Mouse (Mus musculus) C2C12 (cell line): ENCODE measurements around the gene Syt2. TPM values are rescaled to one million over a fixed set of nuclear protein-coding genes. Genes with fewer than 3 reads are reported as not detected.

ENCODE experiments used
- H3K27me3 ChIP-seq: one replicate; pipeline ENCODE4 v1.6.1; 2011; ENCODE audit not compliant: control insufficient read depth, insufficient read depth, insufficient read length
- H3K36me3 ChIP-seq: one replicate; pipeline ENCODE4 v1.6.1; 2011; ENCODE audit not compliant: control insufficient read depth, insufficient read depth
- H3K4me3 ChIP-seq: one replicate; pipeline ENCODE4 v1.5.1; 2011; ENCODE audit warnings: mild to moderate bottlenecking, control low read depth; ENCODE audit not compliant: poor library complexity, insufficient read depth, severe bottlenecking
- H3K79me2 ChIP-seq: one replicate; pipeline ENCODE4 v1.6.1; 2011; ENCODE audit not compliant: control insufficient read depth, insufficient read depth
- H3K79me3 ChIP-seq: one replicate; pipeline ENCODE4 v1.6.1; 2011; ENCODE audit warnings: low read depth, control low read depth
- H3ac ChIP-seq: one replicate; pipeline ENCODE3; 2011; ENCODE audit warnings: low read depth; ENCODE audit not compliant: control insufficient read depth, insufficient read length
- CEBPB ChIP-seq: IDR thresholded peaks from one replicate; pipeline ENCODE4 v1.6.1; 2011; ENCODE audit warnings: low read depth, mild to moderate bottlenecking, control low read depth, moderate library complexity
- CTCF ChIP-seq: IDR thresholded peaks from one replicate; pipeline ENCODE4 v1.5.1; 2011; ENCODE audit not compliant: control insufficient read depth, insufficient read depth, insufficient read length
- FOSL1 ChIP-seq: IDR thresholded peaks from one replicate; pipeline ENCODE4 v1.8.0; 2011; ENCODE audit warnings: mild to moderate bottlenecking, low read length; ENCODE audit not compliant: poor library complexity, insufficient read depth, severe bottlenecking
- MAX ChIP-seq: IDR thresholded peaks from one replicate; pipeline ENCODE4 v1.6.1; 2011; ENCODE audit warnings: mild to moderate bottlenecking, control low read depth
- MYOD1 ChIP-seq: IDR thresholded peaks from one replicate; pipeline ENCODE4 v1.6.1; 2011; ENCODE audit warnings: low read depth; ENCODE audit not compliant: control insufficient read depth, insufficient read length
- MYOG ChIP-seq: IDR thresholded peaks from one replicate; pipeline ENCODE4 v1.6.1; 2011; ENCODE audit not compliant: control insufficient read depth, insufficient read length; ENCODE audit errors: extremely low read depth
- USF1 ChIP-seq: IDR thresholded peaks from one replicate; pipeline ENCODE4 v1.6.1; 2011; ENCODE audit warnings: low read depth, mild to moderate bottlenecking, control low read depth, moderate library complexity
- polyA plus RNA-seq: library from polyadenylated mRNA; unstranded; fragments of >200 nt; fragmentation: generic; extraction: Trizol; gene quantifications from one replicate; pipeline ENCODE4 v1.2.1, GENCODE M21; 2012; ENCODE audit warnings: missing spikeins

Gene Syt2
- polyA plus RNA-seq, 1 experiment, result 0.15 TPM

DNA sequence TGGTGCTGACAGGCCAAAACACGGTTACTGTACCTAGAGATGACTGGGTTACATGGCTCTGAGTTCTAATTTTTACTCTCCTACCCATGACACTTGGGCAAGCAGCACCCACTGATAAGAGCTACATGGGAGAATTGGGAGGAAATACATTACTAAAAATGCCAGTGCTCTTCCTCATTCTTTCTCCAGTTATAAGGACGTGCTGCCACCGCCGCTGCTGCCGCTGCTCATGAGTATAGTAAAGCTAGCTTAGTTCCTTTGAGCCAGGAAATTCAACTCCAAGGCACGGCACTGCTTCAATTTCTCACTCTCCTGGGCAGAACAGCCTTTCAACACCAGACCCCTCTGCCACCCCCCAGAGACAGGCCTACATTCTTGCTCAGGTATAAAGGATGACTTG lies 138.0 kb downstream of the Syt2 start:
- H3K79me2 ChIP-seq, result no peaks in the 10 kb centered on the region
- H3ac ChIP-seq, result no peak overlapping the region
- H3K4me3 ChIP-seq, result no peak overlapping the region
- H3K27me3 ChIP-seq, result no peaks in the 10 kb centered on the region
- TF ChIP-seq CEBPB (no peak), USF1 (no peak), MAX (no peak), MYOG (no peak), CTCF (no peak), FOSL1 (no peak), MYOD1 (no peak)
- H3K79me3 ChIP-seq, result no peaks in the 10 kb centered on the region
- no peaks in the 10 kb centered on the region for H3K36me3 ChIP-seq

DNA sequence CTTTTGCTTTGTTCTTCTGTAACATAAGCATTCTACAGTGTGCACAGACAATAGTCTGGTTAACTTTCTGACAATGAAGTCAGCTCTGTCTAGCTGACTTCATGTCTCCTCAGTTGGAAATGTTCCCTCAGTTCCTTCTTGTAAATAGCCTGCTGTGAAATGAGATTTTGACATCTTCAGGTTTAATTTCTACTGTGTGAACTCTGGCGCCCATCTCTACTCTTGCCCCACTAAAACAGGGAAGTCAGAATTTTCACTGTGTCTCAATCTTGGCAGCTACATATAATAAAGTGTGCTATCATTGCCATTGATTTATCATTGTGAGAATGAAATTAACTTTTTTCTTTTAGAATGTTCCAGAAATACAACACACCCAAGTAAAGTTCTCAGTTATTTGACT lies 138.4 kb downstream of the Syt2 start:
- no peaks in the 10 kb centered on the region for H3K36me3 ChIP-seq
- no peaks in the 10 kb centered on the region for H3K79me3 ChIP-seq
- TF ChIP-seq MYOD1 (no peak), CEBPB (no peak), CTCF (no peak), MAX (no peak), MYOG (no peak), USF1 (no peak), FOSL1 (no peak)
- H3K27me3 ChIP-seq, result no peaks in the 10 kb centered on the region
- no peak overlapping the region for H3K4me3 ChIP-seq
- H3ac ChIP-seq, result no peak overlapping the region
- no peaks in the 10 kb centered on the region for H3K79me2 ChIP-seq

DNA sequence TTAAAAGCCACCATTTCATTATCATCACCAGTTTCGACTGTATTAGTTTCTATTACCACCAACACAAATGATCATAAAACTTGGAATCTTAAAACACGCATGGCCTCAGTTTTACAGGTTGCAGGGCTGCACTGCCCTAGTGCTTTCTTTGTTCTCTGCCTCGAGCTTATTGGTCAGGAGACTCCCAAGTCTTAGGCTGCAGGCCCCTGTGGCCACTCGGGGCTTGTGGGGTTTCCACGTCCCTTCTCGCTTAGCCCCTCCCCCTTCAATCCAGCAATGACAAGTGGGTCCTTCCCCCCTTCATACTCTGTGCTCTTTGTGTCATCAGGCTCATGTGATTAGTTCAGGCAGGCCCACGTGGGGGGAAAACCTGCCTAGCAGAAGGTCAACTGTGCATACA lies 141.6 kb downstream of the Syt2 start:
- Histone ChIP-seq H3ac (no peak overlapping the region), H3K36me3 (no peaks in the 10 kb centered on the region), H3K27me3 (no peaks in the 10 kb centered on the region), H3K79me3 (no peaks in the 10 kb centered on the region), H3K79me2 (no peaks in the 10 kb centered on the region), H3K4me3 (no peak overlapping the region)
- TF ChIP-seq CEBPB (no peak), FOSL1 (no peak), MYOG (no peak), MAX (no peak), MYOD1 (no peak), CTCF (no peak), USF1 (no peak)

DNA sequence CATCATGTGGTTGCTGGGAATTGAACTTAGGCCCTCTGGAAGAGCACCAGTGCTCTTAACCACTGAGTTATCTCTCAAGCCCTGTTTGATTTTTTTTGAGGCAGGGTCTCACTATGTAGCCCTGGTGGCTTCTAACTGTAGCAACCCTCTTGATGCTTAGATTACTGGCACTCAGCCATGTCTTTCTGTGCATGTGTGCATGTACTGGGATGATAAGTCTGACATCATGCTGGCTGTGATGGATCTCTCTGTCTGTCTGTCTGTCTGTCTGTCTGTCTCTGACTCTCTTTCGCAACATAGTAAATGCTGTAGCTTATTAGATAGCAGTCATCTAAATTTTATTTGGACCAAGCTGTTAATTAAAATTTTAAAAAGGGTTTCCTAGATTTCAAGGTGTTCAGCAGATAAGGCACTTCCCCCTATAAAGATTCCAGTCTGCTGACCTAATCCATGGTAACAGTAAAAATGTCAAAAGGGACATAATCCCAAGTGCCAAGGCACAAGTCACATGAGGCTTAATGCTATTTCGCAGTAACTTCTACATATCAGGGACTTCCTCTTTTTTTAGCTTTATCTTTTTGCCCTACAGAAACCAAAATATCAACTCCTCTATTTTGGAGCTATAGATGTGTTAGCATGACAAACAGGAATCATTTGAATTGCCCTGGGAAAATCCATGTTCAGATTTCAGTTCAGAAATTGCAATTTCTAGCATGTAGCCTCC lies 144.4 kb downstream of the Syt2 start:
- Histone ChIP-seq H3K36me3 (no peaks in the 10 kb centered on the region), H3K4me3 (no peak overlapping the region), H3K79me2 (no peaks in the 10 kb centered on the region), H3ac (no peak overlapping the region), H3K27me3 (no peaks in the 10 kb centered on the region), H3K79me3 (no peaks in the 10 kb centered on the region)
- no peak for TF ChIP-seq MYOG
- no peak for TF ChIP-seq MYOD1
- no peak for TF ChIP-seq CTCF

DNA sequence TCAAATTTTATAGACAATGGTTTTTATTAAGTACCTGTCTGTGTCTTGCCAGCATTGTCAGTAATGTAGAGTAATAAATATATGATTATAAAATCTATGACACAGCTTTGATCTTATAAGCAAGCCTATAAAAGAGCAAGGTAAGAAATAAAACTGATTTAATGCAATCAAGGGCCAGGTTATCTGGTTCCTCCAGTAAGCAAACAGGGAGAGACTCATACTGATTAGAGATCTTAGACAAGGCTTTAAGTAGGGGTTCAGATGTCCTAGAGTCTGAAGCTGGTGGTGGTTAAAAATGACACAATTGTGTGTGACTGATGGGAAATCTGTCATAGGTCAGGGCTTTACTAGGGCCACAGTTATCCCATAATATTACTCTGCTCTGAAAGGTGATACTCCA lies 145.0 kb downstream of the Syt2 start:
- H3K36me3 ChIP-seq, result no peaks in the 10 kb centered on the region
- H3ac ChIP-seq, result no peak overlapping the region
- H3K4me3 ChIP-seq, result no peak overlapping the region
- H3K79me3 ChIP-seq, result no peaks in the 10 kb centered on the region
- H3K27me3 ChIP-seq, result no peaks in the 10 kb centered on the region
- TF ChIP-seq MYOD1 (no peak), MAX (no peak), CTCF (no peak), MYOG (no peak), USF1 (no peak), CEBPB (no peak), FOSL1 (no peak)
- no peaks in the 10 kb centered on the region for H3K79me2 ChIP-seq

DNA sequence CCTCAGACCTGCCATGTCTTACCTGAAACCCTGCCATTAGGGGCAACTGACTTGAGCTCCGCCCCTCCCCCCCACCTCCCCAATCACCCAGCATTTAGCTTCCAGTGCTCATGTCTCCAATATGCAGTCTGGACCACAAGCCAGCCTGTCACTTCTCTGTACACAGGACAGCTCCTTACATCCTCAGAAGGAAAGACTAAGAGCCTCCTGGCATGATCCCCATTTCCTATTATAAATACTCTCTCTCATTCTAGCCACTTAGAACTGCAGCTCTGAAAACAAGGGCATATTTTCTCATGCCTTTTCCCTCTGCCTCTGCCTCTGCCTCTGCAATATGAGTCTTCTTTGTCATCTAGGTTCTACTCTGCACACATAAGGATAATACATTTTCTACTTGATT lies 149.6 kb downstream of the Syt2 start:
- no peak for TF ChIP-seq CTCF
- TF ChIP-seq MYOD1, result no peak
- no peak for TF ChIP-seq FOSL1
- no peak for TF ChIP-seq MYOG
- no peak for TF ChIP-seq USF1
- no peak for TF ChIP-seq CEBPB
- no peak for TF ChIP-seq MAX
- H3K4me3 ChIP-seq, result no peak overlapping the region
- no peaks in the 10 kb centered on the region for H3K36me3 ChIP-seq
- H3K27me3 ChIP-seq, result no peaks in the 10 kb centered on the region
- no peaks in the 10 kb centered on the region for H3K79me3 ChIP-seq
- no peak overlapping the region for H3ac ChIP-seq
- no peaks in the 10 kb centered on the region for H3K79me2 ChIP-seq
